Mouse (Mus musculus): Measurements from ENCODE around the gene Cpn2.

Gene Cpn2

DNA sequence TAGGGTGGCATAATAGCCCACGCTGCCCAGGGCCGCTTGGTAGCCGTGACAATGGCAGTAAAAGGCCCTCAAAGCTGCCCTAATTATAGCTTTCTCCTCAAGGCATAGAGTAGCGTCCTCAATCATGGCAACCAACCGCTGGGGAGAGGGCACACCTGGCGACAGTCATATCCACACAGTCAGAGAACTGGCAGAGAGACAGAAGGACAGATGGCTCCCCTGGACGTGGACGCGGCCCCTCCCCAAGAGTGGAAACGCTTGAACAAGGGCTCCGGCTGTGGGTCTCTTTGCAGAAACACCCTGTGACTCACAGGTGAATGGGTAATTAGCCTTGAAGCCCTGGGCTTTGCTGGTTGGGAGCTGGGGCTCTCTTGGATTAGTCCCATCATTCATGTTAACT is 11.1 kb upstream of the Cpn2 start:
- no peak for DNase-seq

DNA sequence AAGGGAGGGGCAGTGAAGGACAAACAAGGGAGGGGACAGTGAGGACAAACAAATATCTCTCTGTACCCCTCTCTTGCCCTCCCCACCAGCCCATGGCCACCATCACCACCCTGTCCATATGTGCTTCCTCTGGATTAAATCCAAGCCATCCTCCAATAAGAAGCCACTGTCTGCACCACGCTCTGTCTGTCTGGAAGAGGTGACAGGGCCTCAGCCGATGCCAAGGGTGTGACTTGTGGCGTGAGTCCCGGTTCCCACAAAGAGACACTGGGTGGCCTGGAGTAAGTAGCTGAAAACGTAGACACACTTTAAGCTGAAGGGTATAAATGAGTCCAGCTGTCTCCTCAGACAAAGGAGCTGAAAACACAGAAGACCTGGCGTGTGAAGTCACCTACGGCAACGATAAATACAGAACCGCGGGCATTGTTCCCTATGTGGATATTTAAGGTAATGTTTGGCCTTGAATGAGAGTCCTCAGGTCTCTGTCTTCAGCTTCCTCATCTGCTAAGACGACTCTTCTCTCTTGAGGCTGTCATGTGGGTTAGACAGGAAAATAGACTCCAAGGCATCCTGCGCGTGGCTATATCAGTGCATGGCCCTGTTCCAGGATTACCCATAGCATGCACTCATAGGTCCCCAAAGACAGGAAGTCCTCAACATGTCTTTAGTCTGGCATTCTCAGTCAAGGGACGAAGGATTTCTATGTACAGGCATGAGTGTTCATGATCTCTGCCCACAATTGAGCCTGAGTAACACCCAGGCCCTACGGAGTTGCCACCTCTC is 8.4 kb upstream of the Cpn2 start:
- DNase-seq: no peak

DNA sequence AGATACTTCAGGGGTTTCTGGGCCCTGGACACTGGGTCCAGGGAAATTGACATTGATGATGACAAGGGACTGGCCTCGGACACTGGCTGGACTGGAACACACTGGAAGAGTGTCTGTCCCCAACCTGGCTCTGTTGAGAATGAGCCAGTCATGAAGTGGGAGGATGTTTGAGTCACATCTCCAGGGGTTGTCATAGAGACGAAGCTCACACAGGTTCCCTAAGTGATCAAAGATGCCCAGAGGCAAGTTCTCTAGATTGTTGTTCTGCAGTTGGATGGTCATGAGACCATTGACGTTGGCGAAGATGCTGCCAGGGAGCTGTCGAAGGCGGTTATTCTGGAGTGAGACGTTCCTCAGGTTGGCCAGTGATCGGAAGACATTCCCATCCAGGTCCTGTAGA is 5.8 kb upstream of the Cpn2 start:
- DNase-seq: no peak

DNA sequence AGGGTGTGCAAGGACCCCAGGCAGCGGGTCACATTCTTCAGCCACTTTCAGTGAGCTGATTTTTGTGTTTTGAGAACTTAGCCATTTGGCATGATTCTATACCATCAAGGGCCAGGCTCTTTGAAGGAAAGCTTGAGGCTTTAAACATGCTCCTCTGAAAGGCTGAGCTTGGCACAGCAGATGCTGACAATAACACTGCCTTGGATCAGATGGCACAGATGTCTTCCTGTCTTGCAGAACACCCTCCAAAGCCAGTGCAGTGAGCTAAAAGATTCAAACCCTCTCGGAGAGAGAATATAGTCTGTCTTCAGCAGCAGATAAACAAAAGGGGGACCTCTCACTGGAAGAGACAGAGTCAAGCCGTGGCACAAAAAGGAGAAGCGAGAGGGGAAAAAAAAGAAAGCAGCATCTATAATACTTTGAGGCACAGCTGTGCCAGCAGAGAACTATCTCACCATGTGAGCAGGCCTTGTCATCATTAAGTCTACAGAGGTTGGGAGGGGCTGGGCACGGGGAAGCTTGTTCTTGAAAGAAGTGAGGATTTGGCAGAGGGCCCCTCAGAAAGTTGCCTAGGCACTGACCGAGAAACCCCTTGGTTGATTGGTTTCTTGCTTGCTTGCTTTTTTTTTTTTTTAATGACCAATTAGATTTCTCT is 4.8 kb upstream of the Cpn2 start:
- DNase-seq: no peak

DNA sequence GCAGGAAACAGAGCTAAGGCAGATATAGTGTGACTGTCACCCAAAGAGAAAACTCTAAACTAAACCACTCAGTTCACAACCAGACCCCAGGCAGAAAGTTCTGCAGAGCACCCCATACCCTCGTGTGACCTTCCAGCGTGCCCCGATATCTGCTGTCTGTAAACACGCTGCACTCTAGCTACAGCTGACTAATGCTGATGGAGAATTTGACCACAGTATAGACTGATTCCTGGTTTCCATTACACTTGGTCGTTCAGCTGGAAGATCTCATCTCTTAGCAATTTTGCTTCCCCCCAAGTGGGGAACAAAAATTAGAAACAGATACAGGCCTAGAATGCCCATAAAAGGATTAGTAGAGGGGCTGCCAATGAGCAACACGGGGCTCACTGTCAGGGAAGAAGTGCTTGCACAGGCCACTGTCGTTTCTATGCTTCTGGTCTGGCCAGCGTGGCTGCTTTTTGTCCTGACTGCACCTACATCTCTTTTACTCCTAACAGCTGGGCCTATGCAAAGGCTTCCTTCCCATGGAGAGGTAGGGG is 4.0 kb upstream of the Cpn2 start:
- no peak for DNase-seq

DNA sequence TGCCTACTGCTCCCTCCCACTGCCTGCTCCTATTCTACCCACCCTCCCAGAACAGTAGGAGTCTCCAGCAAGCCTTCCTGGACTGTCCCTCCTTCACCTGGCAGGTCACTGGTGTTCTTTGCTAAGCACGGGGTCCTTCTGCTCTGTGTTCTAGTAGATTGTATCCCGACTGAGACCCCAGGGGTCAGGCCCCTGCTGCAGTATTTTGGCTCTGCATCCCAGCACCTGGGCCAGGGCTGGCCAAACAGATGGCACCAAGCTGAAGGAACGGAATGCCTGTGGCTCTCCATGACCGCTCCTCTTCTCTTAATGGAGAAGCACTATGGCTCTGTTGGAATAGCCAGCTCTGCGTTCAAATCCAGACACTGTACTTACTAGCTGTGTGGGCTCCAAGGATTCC is 738 bp downstream of the Cpn2 start:
- no peak for DNase-seq

DNA sequence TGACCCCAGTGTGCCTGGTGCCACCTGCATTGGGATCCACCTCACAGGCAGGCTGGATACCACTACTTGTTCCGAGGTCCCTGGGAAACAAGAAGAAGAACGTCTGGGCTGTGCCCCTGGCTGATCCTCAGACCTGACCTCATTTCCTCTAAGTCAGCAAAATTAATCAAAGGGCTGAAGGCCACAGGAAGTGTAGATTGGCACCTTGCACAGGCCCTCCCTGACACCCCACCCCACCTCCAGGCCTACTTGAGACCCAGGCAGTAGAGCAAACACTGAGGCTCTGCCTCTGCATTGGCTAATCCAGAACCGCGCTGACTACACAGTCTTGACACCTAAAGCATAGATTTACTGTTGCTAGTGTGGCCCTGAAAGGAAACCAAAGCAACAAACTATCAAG is 1.7 kb downstream of the Cpn2 start:
- DNase-seq: no peak

DNA sequence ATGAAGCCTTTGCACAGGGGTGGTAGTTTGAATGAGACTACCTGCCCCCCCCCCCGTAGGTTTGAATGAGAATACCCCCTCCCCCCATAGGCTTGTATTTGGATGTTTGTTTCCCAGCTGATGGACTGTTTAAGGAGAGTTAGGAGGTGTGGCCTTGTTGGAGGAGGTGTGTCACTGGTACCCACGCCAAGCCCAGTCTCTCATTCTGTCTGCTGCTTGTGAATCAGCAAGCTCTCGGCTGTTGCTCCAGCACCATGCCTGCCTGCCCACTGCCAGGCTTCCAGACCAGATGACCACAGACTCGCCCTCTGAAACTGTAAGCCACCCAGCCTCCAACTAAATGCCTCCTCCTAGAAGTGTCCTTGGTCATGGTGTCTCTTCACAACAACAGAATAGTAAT is 4.1 kb downstream of the Cpn2 start:
- DNase-seq: no peak

DNA sequence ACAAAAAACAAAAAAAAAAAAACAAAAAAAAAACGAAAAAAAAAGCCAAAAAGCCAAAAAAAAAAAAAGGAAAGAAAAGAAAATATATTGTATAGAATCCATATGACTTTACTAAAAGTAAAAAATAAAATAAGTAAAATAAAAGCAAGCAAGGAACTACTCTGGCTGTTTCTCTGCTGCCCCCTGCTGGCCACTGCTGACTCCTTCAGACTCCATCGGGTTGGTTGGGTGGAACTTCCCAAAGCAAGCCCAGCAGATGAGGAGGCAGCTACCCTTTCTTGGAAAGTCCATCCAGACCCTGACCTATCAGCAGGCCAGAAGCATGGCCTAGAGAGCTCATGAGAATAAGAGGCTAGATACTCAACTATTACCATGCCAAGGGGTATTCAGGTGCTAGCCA is 4.6 kb downstream of the Cpn2 start:
- DNase-seq: peak; percentile 66

DNA sequence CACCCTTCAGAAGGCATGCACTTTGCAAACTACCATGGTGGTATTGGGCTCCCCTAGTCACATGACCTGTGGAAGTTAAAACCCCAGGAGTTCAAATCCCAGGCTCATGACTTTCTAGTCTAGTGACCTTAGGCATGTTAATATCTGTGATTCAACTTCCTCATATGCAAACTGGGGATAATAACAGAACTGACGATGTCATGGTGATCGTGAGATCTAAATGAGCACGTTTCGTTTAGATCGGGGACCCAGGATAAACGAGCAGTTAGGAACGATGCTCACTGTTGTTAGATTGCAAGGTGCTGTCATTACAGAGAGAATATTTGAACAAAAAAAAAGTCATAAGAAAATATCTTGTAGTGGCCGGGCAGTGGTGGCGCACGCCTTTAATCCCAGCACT is 5.1 kb downstream of the Cpn2 start:
- no peak for DNase-seq

DNA sequence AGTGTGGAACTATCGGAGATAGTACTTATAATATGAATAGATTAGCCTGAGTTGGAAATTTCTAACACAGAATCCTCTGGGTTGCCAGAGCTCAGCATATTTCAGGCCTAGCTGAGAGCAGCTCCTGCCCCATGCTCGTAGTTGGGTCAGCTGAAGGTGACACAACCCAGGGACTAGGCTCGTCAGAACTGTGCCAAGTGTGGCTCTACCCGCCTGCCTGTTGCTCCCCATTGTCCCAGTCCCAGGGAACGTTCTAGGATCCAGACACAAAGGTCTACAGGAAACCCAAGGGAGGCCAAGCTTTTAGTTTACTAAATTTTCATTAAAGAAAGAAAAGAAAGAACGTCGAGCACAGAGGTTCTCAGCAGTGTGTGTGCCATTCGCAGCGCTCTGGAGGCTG is 6.0 kb downstream of the Cpn2 start:
- DNase-seq: no peak

DNA sequence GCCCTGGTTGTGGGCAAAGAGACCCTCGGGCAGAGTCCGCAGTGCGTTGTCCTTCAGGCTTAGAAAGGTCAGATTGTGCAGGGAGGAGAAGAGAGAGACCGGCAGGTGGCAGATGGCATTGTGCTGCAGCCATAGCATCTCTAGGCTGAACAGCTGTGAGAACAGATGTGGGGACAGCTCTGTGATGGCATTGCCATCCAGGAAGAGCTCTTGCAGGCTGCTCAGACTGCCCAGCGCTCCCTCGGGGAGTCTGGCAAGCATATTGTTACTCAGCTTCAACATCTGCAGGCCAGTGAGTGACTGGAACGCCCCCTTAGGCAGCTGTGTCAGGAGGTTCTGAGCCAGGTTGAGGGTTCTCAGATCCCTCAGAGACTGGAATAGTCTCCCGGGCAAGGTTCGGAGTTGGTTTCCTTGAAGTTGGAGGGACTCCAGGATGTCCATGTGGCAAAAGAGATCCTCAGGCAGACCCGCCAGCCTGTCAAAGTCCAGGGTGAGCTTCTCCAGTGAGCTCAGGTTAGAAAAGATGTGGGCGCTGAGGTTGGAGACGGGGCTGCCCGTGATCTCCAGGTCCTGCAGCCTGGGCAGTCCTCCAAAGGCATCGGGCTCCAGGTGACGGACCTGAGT is 7.2 kb downstream of the Cpn2 start:
- DNase-seq: no peak

DNA sequence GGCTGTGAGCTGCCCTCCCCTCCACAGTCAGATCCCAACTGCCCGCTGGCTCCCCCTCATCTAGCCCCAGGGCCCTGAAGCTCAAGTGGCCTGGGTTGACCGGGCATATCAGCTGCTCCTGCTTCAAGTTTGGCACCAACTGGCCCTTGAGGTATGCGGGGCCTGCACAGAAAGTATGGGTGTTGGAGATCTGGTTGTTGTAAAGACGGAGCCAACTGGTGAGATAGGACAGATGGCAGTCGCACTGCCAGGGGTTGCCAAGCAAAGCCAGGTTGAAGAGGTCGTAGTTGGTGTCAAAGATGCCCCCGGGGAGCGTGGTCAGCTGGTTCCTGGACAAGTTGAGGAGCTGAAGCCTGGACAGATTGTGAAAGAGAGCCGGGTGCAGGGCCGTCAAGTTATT is 7.9 kb downstream of the Cpn2 start:
- DNase-seq: no peak

DNA sequence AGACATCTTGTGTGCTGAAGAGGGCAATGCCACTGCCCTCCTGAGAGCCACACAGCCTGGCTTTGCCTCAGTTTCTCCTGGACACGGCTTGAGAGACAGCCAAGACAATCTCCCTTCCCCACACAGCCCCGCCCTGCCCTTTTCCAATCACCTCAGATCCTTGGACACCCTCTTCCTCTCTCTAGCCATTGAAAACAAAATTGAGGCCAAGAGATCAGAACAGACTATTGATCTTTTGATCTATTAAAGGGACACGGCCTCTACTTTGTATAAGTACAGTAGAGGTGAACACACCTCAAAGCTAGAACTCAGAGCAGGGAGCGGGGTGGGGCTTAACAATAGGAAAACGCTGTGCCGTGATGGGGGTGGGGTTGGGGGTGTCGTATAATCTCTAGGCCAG is 8.9 kb downstream of the Cpn2 start:
- DNase-seq: no peak

DNA sequence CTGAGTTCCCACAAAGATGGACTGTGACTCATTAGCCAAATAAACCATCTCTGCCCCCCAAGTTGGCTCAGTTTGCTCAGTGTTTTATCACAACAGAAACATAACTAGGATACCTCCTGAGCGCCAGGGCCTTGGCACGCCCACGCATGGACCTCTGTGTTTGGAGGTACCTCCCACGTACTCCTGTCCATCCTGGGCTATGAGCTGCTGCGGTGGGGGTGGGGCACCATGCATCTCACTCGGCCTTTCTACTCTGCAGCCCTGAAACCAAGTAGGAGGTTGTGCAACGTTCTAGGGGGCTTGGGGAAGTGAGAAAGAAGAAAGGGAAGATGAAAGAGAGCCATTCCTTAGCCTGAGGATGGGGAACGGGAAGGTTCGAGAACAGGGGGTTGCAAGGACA is 9.6 kb downstream of the Cpn2 start:
- DNase-seq: no peak

DNA sequence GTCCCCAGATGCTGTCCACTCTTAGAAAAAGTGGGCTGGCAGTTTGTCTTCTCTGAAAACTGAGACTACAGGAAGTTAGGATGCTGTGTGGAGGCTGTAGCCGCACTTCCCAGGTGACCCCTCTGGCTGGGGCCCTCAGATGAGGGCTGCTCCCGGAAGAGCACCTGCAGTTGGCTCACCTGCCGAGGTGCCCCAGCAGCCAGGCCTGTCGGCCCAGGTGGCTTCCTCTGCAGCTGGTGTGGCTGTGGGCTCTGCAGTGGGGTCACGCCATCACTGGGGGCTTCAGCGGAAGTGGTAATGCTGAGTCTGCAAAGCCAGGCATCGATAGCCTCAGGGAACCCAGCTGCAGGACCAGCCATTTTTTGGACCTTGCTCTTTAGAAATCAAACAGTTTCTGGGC is 12.2 kb downstream of the Cpn2 start:
- no peak for DNase-seq

DNA sequence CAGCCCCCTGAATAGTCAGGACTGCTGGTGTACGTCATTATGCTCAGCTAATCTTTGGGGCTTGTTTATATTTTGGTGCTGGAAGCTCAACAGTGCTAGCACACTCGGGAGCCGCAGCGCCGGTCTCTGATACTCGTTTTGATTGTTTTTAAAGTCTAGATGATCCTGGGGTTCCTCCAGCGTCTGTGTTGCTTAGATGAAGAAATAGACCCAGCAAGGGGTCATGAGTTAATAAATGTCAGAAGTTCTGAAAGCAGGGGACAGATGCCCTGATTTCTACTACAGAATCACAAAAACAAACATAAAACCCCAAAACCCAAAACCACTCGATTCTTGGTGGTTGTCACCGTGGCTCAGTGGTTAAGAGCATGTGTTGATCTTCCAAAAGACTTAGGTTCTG is 13.4 kb downstream of the Cpn2 start:
- DNase-seq: no peak

DNA sequence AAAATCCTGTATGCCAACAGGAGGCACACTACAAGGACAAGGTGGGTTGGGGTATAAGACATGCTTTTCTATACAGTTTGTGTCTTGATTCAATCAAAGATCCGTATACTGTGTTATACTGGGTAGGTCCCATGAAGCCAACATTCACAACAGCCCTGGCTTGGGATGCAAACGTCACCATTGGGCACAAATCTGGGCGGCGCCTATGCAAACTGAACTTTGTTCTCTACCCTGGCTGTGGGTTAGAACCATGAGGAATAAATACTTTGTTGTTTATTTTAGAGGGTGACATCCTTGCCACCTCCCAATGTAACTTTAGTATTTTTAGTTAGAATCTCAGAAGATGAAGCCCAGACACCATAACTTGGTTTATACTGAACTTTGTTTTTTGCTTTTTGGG is 13.9 kb downstream of the Cpn2 start:
- DNase-seq: no peak

DNA sequence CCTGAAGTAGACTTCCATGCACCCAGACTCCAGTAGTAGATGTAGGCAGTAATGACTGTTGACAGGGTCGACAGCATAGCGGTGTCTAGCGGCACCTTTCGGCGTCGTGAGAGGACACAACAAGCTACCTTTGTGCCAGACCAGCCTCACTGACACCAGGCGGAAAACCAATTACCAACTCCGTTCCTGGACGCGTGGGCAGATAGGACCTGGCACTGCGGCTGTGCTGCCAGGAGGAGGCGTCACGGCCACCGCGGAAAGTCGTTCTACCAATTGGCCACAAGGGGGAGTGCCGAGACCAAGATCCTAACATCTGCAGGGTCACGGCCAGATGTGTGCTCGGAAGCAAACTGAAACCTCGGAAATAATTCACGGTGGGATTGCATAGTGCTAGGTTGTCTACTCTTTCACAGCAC is 15.3 kb downstream of the Cpn2 start:
- peak; percentile 82 for DNase-seq

DNA sequence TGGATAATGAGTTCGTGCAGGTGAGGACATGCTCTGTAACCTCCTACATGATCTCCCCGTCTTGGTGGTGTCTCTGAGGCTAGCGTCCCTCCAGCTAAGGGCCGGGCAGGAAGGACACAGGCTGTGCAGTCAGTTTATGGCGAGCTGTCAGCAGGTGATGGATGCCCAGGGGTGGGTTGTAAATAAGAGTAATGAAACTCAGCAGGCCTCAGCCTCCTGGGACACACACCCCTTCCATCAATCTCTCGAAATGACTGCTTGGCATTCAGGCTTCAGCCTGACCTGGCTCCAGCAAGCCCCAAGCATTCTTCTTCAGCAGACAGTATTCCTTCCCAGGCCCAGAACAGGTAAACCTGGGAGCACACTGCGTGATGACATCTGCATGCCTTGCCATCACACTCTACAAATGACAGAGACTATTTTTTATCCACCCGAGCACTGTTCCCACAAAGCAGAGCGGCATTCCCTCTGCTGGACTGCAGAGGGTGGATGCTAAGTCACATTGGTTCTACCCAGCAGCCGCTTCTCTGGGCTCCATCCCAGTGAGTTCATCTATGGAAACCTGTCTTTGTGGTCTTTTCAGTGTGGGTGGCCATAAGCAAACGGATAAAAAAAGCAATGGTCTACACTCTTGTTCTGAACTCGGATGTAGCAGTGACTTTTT is 23.1 kb downstream of the Cpn2 start:
- no peak for DNase-seq

DNA sequence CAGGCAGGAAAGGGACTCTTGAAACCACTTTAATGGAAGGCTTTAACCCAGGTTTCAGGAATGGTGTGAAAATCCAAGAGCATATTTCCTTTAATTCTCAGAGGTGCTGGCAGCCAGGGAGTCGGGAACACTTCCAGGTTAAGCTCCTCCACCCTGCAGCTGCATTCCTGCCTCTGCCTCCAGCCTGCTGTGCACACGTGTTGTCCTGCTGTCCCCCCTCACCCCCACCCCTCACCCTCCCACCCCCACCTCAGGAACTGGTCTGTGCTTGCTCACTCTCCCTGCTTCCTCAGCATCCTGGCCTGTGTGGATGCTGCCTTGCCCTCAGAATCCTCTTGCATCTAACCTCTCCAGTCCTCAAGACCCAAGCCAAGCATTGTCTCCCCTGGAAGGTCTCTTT is 25.7 kb downstream of the Cpn2 start:
- no peak for DNase-seq

DNA sequence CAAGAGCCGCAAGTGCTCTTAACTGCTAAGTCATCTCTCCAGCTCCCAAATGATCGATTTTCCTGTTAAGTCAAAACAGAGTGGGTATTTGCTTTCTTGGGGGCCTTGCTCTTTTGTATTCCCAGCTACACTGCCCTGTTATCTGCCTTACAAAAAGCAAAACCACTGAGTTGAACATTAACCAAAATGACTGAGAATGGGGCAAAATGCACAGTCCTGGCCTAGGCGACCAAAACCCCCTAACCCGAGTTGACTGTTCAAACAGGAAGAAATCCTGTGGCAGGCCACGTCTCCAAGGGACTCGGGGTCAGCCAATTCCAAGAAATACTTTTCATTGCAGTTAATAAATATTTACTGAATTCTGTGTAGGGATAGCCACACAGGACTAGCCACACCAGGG is 28.5 kb downstream of the Cpn2 start:
- DNase-seq: no peak

DNA sequence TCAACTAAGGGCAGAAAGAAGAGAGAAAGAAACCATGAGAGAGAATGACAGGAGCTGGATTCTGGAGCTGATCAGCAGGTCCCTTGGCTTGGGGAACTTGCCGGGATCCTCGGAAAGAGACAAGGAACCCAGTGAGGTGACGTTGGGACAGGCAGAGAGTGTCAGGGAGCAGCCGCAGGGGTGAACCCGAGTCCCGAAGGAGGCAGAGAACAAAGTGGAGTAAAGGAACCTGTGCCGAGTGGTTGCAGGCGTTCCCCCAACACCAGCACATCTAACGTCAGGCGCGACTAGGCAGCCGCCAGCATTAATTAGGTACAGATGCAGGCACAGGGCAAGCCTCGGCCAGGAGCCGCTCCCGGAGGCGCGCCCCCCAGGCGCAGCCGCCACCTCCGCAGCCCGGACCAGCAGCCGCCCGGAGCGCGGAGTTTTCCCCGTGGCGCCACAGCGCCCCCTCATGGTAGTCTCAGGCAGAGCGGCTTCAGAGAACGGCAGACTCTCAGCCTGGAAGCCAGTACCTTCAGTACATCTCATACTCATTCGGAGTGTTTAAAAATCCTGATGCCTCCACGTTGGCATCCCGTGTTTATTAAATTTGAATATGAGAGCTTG is 31.1 kb downstream of the Cpn2 start:
- DNase-seq: peak; percentile 89
